Mouse (Mus musculus) C2C12 (cell line): Measurements from ENCODE around the gene Xkr7.

ENCODE experiments used
- CEBPB ChIP-seq: IDR thresholded peaks from one replicate; pipeline ENCODE4 v1.6.1; 2011; ENCODE audit warnings: low read depth, mild to moderate bottlenecking, control low read depth, moderate library complexity
- CTCF ChIP-seq: IDR thresholded peaks from one replicate; pipeline ENCODE4 v1.5.1; 2011; ENCODE audit not compliant: control insufficient read depth, insufficient read depth, insufficient read length
- MAX ChIP-seq: IDR thresholded peaks from one replicate; pipeline ENCODE4 v1.6.1; 2011; ENCODE audit warnings: mild to moderate bottlenecking, control low read depth
- MYOD1 ChIP-seq: IDR thresholded peaks from one replicate; pipeline ENCODE4 v1.6.1; 2011; ENCODE audit warnings: low read depth; ENCODE audit not compliant: control insufficient read depth, insufficient read length
- USF1 ChIP-seq: IDR thresholded peaks from one replicate; pipeline ENCODE4 v1.6.1; 2011; ENCODE audit warnings: low read depth, mild to moderate bottlenecking, control low read depth, moderate library complexity

DNA sequence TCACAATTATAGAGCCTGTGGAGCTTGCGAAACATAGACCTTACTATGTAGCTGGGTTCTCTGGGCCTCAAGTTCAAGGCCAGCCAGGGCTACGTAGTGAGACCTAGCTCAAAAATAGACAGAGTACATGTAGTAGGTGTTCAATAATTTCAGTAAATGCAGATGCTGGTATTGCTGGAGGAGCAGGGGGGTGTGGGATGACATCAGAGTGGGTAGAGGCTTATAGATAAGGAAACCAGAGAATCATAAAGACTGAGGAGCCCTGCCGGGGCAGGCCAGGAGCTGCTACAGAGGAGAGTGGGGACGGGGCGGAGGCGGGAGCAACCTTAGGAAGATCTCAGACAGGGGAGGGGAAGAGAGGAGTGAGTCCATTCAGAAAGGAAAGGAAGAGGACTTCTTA is 53.9 kb downstream of the Xkr7 start:
- no peak for TF ChIP-seq CTCF
- TF ChIP-seq CEBPB = no peak
- no peak for TF ChIP-seq MYOD1
- TF ChIP-seq USF1 = no peak
- TF ChIP-seq MAX = no peak
